Mouse (Mus musculus): ENCODE results near the gene Abhd14b. TPM values are rescaled to one million over a fixed set of nuclear protein-coding genes. Genes with fewer than 3 reads are reported as not detected.

Abhd14b gene
- polyA plus RNA-seq, 1 experiment from 2014 or later: 31.2 TPM

GRCm38 (mm10) chr9:106465571-106466200 lies 18.4 kb downstream of the Abhd14b start, which contains the start of gene Gpr62:
Gpr62 (minus strand) TSS chr9:106465938.
- ATAC-seq: no peak
- DNase-seq (ENCODE audit: low read depth, low spot score): no peak
- POLR2A ChIA-PET: no interaction called here
- no peak for TF ChIP-seq CTCF (IDR thresholded peaks at IDR 0.05)
- H3K27me3 ChIP-seq: no peaks in the 10 kb centered on the region
- CTCF ChIA-PET: no interaction called here
- in situ Hi-C loops (cut with MboI; ENCODE audit: low pct_unique_long_range_greater_than_20kb): no loop called here

GRCm38 (mm10) chr9:106466721-106467120 lies 19.5 kb downstream of the Abhd14b start:
- in situ Hi-C loops (cut with MboI; ENCODE audit: low pct_unique_long_range_greater_than_20kb): no loop called here
- ATAC-seq (no peak), DNase-seq (ENCODE audit: low read depth, low spot score) (no peak)
- no peaks in the 10 kb centered on the region for H3K27me3 ChIP-seq
- TF ChIP-seq CTCF (IDR thresholded peaks at IDR 0.05): no peak
- CTCF ChIA-PET: interaction anchor here (1.6 kb wide), 1 partner anchor 186 kb away, joined by 4 read pairs; the partner anchor contains the start of gene Poc1a
- POLR2A ChIA-PET: interaction anchor here (1.9 kb wide), 1 partner anchor 13 kb away, joined by 4 read pairs; no protein-coding TSS in a partner anchor

DNA sequence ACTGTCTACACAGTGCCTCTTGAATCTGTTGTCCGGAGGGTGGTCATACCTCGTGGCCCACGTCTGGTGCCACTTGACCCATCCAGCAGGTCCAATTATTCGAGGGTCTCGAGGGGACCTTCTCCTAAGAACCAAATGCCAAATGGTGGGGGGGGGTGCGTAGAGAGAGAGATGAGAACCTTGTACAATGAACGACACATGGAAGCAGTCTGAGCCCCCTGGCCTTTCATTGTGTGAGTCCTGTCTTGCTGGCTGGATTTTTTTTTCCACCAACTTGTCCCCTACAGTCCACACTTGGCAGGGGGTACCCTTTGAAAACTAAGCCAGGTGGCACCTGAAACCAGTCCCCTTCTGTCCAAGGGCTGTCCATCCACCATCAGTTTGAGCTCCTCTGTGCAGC lies 20.5 kb downstream of the Abhd14b start:
- in situ Hi-C loops (cut with MboI; ENCODE audit: low pct_unique_long_range_greater_than_20kb): no loop called here
- ATAC-seq (no peak), DNase-seq (ENCODE audit: low read depth, low spot score) (no peak)
- CTCF ChIA-PET: interaction anchor here (1.6 kb wide), 1 partner anchor 187 kb away, joined by 4 read pairs; the partner anchor contains the start of gene Poc1a
- TF ChIP-seq CTCF (IDR thresholded peaks at IDR 0.05): no peak
- no peaks in the 10 kb centered on the region for H3K27me3 ChIP-seq
- POLR2A ChIA-PET: interaction anchor here (1.9 kb wide), 1 partner anchor 14 kb away, joined by 4 read pairs; no protein-coding TSS in a partner anchor

GRCm38 (mm10) chr9:106469317-106469716 lies 22.1 kb downstream of the Abhd14b start:
- H3K27me3 ChIP-seq: no peaks in the 10 kb centered on the region
- DNase-seq (ENCODE audit: low read depth, low spot score) (no peak), ATAC-seq (no peak)
- ChIA-PET CTCF (interaction anchor here (1.0 kb wide), 1 partner anchor 15 kb away, joined by 3 read pairs; no protein-coding TSS in a partner anchor), POLR2A (no interaction called here)
- in situ Hi-C loops (cut with MboI; ENCODE audit: low pct_unique_long_range_greater_than_20kb): no loop called here
- TF ChIP-seq CTCF (IDR thresholded peaks at IDR 0.05): no peak

GRCm38 (mm10) chr9:106469776-106470175 lies 22.5 kb downstream of the Abhd14b start:
- no peaks in the 10 kb centered on the region for H3K27me3 ChIP-seq
- TF ChIP-seq CTCF (IDR thresholded peaks at IDR 0.05): no peak
- ATAC-seq (no peak), DNase-seq (ENCODE audit: low read depth, low spot score) (no peak)
- POLR2A ChIA-PET: no interaction called here
- CTCF ChIA-PET: interaction anchor here (1.0 kb wide), 1 partner anchor 15 kb away, joined by 3 read pairs; no protein-coding TSS in a partner anchor
- in situ Hi-C loops (cut with MboI; ENCODE audit: low pct_unique_long_range_greater_than_20kb): no loop called here

- in situ Hi-C loops (cut with MboI; ENCODE audit: low pct_unique_long_range_greater_than_20kb): no loop called here
- CTCF ChIA-PET: interaction anchor here (1.4 kb wide), 1 partner anchor 13 kb away, joined by 3 read pairs; no protein-coding TSS in a partner anchor
- POLR2A ChIA-PET: no interaction called here
- ATAC-seq (no peak), DNase-seq (ENCODE audit: low read depth, low spot score) (no peak)
- H3K27me3 ChIP-seq: no peaks in the 10 kb centered on the region
- no peak for TF ChIP-seq CTCF (IDR thresholded peaks at IDR 0.05)
These were observed 23.9 kb downstream of the Abhd14b start for GRCm38 (mm10) chr9:106470991-106471750.

- TF ChIP-seq CTCF (IDR thresholded peaks at IDR 0.05): no peak
- no peak for DNase-seq (ENCODE audit: low read depth, low spot score)
- POLR2A ChIA-PET: no interaction called here
- CTCF ChIA-PET: interaction anchor here (1.4 kb wide), 1 partner anchor 14 kb away, joined by 3 read pairs; no protein-coding TSS in a partner anchor
- H3K27me3 ChIP-seq: no peaks in the 10 kb centered on the region
- no peak for ATAC-seq
- in situ Hi-C loops (cut with MboI; ENCODE audit: low pct_unique_long_range_greater_than_20kb): no loop called here
These were observed 24.6 kb downstream of the Abhd14b start for GRCm38 (mm10) chr9:106471892-106472291.

DNA sequence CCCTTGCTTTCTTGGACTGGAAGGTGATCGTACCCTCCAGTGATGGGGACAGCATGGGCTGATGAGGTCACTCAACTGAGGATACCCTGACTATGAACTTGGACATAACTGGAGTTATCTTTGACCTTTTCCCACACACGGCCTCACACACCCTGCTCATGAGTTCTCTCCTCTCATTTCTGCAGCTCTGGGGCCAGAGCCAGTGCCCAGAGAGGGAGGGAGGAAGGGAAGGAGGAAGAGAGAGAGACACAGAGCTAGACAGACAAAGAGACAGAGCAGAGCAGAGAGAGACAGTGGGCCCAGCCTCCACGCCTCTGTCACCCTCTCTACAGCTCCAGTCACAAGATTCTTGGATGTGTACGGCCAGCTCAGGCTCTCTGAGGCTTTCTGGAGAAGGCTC lies 25.1 kb downstream of the Abhd14b start:
- in situ Hi-C loops (cut with MboI; ENCODE audit: low pct_unique_long_range_greater_than_20kb): no loop called here
- POLR2A ChIA-PET: no interaction called here
- H3K27me3 ChIP-seq: no peaks in the 10 kb centered on the region
- no peak for TF ChIP-seq CTCF (IDR thresholded peaks at IDR 0.05)
- DNase-seq (ENCODE audit: low read depth, low spot score) (no peak), ATAC-seq (no peak)
- CTCF ChIA-PET: no interaction called here

GRCm38 (mm10) chr9:106473081-106473752 lies 26.0 kb downstream of the Abhd14b start:
- POLR2A ChIA-PET: interaction anchor here (1.1 kb wide), 2 partner anchors 13 to 32 kb away, joined by 3 read pairs; no protein-coding TSS in a partner anchor
- TF ChIP-seq CTCF (IDR thresholded peaks at IDR 0.05): no peak
- CTCF ChIA-PET: interaction anchor here (0.8 to 1.4 kb wide), 4 partner anchors 20 to 52 kb away, joined by 3 to 6 read pairs (median 4); partner anchors contain the start of genes Pcbp4 and Rpl29
- in situ Hi-C loops (cut with MboI; ENCODE audit: low pct_unique_long_range_greater_than_20kb): no loop called here
- no peaks in the 10 kb centered on the region for H3K27me3 ChIP-seq
- ATAC-seq (no peak), DNase-seq (ENCODE audit: low read depth, low spot score) (no peak)

- H3K27me3 ChIP-seq: no peaks in the 10 kb centered on the region
These were observed 26.5 kb downstream of the Abhd14b start for GRCm38 (mm10) chr9:106473753-106474105.

More at GRCm38 (mm10) chr9:106473753-106474105, 26.5 kb downstream of the Abhd14b start:
- POLR2A ChIA-PET: interaction anchor here (1.1 to 1.6 kb wide), 4 partner anchors 13 to 35 kb away, joined by 3 to 6 read pairs (median 4); partner anchors contain the start of gene Acy1
- CTCF ChIA-PET: interaction anchor here (0.8 to 1.4 kb wide), 6 partner anchors 20 to 53 kb away, joined by 3 to 7 read pairs (median 4); partner anchors contain the start of genes Abhd14a, Pcbp4 and Rpl29
- TF ChIP-seq CTCF (IDR thresholded peaks at IDR 0.05): no peak
- no peak for DNase-seq (ENCODE audit: low read depth, low spot score)
- in situ Hi-C loops (cut with MboI; ENCODE audit: low pct_unique_long_range_greater_than_20kb): no loop called here
- ATAC-seq: no peak
